Mouse (Mus musculus) T-helper 17 cell (primary cell): Measurements from ENCODE around the gene Rapgef3.

Experiments used
- in situ Hi-C, 2 experiments: fragments of 300-600 bp; cut with MboI, MseI; formaldehyde crosslinking; loops; 1 replicate in 1 of 2; 2 replicates in 1 of 2; pipeline ENCODE4 v1.15.1; 2025; ENCODE audit warnings: high pct_unique_total_duplicates in 2 of 2

Rapgef3 gene

DNA sequence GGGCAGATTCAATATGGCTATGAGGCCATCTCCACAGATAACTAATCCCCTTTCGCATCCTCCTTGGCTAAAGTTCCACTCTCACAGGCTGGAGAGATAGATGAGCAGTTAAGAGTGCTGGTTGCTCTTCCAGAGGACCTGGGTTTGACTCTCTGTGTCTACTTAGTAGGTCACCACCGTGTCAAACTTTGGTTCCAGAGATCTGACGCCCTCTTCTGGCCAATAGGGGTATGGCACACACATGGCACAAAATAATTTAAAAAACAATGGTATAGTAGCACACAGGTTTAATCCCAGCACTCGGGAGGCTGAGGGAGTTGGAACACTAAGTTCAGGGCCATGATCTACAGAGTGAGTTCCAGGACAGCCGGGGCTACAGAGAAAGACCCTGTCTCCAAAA, 26.5 kb upstream of the Rapgef3 start:
- in situ Hi-C loops, result loop anchor here (5.0 to 10.0 kb wide), 3 partner anchors 51 to 103 kb away; partner anchors contain the start of gene Hdac7 (in 1 of the 2)

GRCm38 (mm10) chr15:97793386-97794153, 25.8 kb upstream of the Rapgef3 start:
- in situ Hi-C loops, result loop anchor here (5.0 to 10.0 kb wide), 3 partner anchors 51 to 104 kb away; partner anchors contain the start of gene Hdac7 (in 1 of the 2)

- in situ Hi-C loops, result loop anchor here (5.0 to 10.0 kb wide), 3 partner anchors 54 to 106 kb away; partner anchors contain the start of gene Hdac7 (in 1 of the 2)
These were observed 23.4 kb upstream of the Rapgef3 start for GRCm38 (mm10) chr15:97791126-97791700.

DNA sequence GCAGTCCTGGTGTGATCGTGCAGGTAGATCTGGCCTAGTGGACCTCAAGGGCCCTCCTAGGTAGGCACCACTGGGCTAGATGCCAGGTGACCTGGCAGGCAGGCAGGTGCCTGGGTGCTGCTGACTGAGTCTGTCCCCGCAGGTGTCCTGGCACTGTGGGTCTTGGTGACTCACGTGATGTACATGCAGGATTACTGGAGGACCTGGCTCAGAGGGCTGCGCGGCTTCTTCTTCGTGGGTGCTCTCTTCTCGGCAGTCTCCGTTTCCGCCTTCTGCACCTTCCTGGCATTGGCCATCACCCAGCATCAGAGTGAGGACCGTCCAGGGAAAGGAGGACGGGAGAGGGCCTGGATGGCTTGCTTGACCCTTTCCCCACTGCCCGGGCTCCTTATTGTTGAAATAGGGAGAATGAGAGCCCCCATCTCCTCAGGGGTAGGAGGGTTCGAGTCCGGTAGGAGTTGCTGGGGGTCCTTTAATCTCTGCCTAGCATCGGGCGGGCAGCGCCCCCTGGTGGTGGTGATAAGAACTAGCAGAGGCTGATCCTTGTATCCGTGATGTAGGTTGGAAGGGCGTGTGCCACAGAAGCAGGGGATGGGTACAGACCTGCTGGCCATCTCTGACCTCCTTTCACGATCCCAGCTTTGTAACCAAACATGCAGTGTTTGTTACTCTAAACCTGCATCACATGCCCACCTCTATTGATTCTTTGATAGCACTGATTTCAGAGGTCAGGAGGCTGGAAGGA, 22.2 kb upstream of the Rapgef3 start:
- in situ Hi-C loops, result loop anchor here (5.0 to 10.0 kb wide), 3 partner anchors 55 to 107 kb away; partner anchors contain the start of gene Hdac7 (in 1 of the 2)

DNA sequence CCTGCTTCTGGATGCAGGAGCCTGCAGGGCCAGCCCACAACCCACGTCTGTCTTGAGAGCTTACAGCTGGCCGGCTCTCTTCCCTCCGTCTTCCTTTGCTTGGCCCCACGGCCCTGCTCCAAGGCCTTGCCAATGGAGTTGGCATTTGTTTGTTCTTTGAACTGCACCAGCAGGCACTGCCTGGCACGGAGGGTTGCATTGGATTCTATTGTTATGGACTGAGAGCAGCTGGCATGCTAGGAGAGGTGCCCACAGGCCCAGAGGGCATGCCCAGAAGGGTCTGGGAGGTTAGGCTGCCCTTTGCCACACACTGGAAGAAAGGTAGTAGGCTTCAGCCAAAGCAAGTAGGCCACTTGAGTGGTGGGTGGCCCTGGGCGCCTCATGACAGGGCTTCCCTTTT, 21.0 kb upstream of the Rapgef3 start:
- in situ Hi-C loops, result no loop called here

GRCm38 (mm10) chr15:97787799-97788667, 20.3 kb upstream of the Rapgef3 start:
- in situ Hi-C loops, result no loop called here

DNA sequence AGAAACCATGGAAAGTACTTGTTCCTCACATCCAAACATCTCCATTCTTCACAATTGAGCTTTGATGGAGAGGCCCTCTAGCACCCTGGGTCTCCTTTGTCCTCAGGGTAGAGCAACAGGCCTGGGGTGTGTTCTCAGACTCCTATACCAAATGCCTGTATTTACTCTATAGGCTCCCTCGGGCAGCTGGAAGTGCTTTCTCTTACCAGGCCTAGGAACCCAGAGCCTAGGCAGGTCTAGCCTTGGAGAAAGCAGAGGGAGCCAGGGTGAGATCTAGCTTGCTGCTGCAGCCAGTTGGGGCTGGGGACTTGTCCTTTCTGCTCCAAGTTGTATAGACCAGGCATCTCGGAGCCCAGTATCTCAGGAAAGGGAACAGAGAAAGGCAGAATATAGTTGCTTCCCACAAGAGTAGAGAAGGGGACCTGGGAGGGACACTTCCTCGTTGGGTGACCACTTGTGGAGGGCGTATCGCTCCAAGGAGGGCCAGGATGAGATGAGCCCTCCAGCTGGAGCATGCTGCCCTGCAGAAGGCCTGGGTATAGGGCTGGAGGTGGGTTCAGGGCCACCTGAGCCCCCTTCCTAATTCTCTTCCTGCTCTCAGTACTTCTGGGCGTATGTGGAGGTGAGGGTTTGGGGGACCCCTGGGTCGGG, 19.5 kb upstream of the Rapgef3 start:
- in situ Hi-C loops, result no loop called here

- in situ Hi-C loops, result no loop called here
These were observed 18.8 kb upstream of the Rapgef3 start for GRCm38 (mm10) chr15:97786412-97787112.

DNA sequence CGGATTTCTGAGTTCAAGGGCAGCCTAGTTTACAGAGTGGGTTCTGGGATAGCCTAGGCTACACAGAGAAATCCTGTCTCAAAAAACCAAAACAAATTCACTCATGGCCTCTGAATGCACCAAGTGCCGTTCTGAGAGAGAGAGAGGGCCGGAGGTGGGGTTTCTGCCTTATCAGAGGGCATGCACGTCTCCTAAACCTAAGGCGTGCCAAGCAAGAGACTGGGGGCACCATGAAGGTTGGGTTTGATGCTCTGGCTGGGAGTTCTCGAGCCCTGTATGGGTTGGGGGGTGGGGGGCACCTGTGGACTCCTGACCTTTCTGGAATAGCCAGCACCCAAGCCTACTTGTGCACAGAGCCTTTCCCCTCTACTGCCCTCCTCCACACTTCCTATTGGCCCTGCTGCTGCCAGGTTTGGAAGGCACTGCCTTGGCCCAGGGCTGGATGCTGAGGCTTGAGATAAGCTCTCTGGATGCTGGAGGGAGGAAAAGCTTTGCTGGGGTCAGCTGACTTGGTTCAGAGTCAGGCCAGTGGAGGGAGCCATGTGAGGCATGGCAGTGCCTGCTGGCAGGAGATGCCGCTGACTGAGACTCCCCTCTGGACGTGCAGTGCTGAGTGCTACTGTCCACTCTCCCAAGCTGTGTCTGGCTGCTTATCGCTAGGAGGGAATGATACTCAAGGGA, 18.1 kb upstream of the Rapgef3 start:
- in situ Hi-C loops, result no loop called here

DNA sequence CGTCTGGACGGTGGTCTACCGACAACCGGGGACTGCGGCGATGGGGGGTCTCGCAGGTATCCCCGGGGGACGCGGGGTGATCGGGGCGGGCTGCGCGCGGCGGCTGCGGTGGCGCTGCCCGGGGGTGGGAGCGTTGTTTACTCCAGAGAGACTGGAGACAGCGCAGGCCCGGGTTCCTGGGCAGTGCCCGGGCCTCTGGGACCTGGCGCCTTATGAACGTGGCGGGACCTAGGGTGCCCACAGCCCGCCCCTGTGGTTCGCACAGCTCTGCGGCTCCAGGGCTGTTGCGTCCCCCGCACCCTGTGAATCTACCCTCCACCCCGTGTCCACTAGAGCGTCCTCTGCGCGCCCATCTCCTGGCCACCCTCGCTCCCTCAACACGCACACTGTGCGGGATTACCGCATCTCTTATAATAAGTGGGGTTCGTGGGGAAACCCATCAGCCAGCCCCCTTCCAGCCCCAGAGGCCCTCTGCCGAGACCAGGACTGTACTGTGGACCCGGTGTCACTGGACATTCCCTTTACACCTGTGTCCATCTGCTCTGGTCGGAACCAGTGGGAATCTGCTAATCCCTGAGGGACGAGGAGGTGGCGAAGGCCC, 16.9 kb upstream of the Rapgef3 start:
- in situ Hi-C loops, result loop anchor here (5.0 kb wide), 1 partner anchor 67 kb away; no protein-coding TSS in a partner anchor

GRCm38 (mm10) chr15:97784092-97784559, 16.4 kb upstream of the Rapgef3 start:
- in situ Hi-C loops, result loop anchor here (5.0 kb wide), 1 partner anchor 67 kb away; no protein-coding TSS in a partner anchor

- in situ Hi-C loops, result loop anchor here (5.0 kb wide), 1 partner anchor 65 kb away; no protein-coding TSS in a partner anchor
These were observed 15.0 kb upstream of the Rapgef3 start for GRCm38 (mm10) chr15:97782749-97783105.

DNA sequence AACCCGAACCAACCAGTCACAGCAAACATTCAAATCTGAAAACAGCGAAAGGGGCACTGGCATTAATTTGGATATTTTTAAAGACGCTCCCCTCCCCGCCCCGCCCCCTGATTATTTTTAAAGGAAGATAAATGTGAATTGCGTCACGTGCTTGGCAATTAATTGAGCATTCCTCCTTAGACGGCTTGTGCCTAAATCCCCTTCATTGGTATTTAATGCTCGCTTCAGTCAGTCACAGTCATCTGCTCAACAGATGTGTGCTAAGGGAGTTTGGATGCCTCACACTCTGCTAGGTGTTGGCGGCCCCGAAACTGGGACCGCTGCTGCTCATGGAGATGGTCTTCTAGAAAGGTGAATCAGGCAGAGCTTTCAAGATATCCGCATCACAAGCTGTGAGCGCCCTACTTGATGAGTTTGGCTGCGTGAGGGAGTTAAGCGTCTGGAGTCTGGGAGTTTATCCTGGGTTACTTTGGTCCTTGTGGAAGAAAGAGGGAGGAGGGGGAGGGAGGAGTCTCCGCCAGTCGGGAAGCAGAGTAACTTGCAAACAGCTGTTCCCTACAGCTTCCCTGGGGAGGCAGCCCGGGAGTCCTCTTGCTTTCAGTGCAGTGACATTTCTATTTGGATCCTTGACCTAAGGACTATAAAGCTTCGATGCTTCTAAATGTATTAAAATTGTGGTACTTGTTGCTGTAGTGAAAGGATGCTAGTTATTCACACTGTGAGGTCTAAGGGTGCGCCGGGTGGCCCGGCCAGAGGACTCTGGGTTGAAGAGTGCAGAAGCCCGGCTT, 14.4 kb upstream of the Rapgef3 start:
- in situ Hi-C loops, result loop anchor here (5.0 kb wide), 1 partner anchor 65 kb away; no protein-coding TSS in a partner anchor

GRCm38 (mm10) chr15:97780611-97781031, 12.8 kb upstream of the Rapgef3 start:
- in situ Hi-C loops, result loop anchor here (5.0 kb wide), 1 partner anchor 63 kb away; no protein-coding TSS in a partner anchor

GRCm38 (mm10) chr15:97779576-97779975, 11.8 kb upstream of the Rapgef3 start:
- in situ Hi-C loops, result no loop called here

- in situ Hi-C loops, result no loop called here
These were observed 10.7 kb upstream of the Rapgef3 start, which contains the start of gene Slc48a1 for GRCm38 (mm10) chr15:97778311-97779098. Slc48a1 (plus strand) TSS chr15:97778520.

GRCm38 (mm10) chr15:97776919-97777318, 9.1 kb upstream of the Rapgef3 start:
- in situ Hi-C loops, result no loop called here
